Mouse (Mus musculus) inflammation-experienced regulatory T-cells, adult 6 months (primary cell): ENCODE results near the gene Mat2b. TPM values are rescaled to one million over a fixed set of nuclear protein-coding genes. Genes with fewer than 3 reads are reported as not detected.
"Not testable (repeated sequence)": the region's sequence is repeated elsewhere in the genome, so short reads cannot be mapped to it uniquely, and the experiment has no call there.

ENCODE experiments used
- ATAC-seq: one replicate; pipeline ENCODE4 v1.8.0; 2017
- polyA plus RNA-seq, 3 experiments: library from polyadenylated mRNA; unstranded; fragments of 100-300 nt; shearing (Covaris generic); gene quantifications; one replicate each; pipeline ENCODE4 v1.2.1; 2017

Gene Mat2b
- polyA plus RNA-seq, result 100 to 1,000 TPM; 222 to 245 (median 230) TPM

GRCm38 (mm10) chr11:40695103-40695502, at the start of gene Mat2b:
Mat2b (minus strand) TSS chr11:40695203.
- no peak for ATAC-seq

GRCm38 (mm10) chr11:40744348-40744747, 49.3 kb upstream of the Mat2b start:
- ATAC-seq, result peak; percentile 32

GRCm38 (mm10) chr11:40741605-40742262, 46.7 kb upstream of the Mat2b start:
- no peak for ATAC-seq

GRCm38 (mm10) chr11:40737369-40737768, 42.4 kb upstream of the Mat2b start:
- no peak for ATAC-seq

GRCm38 (mm10) chr11:40734251-40734752, 39.3 kb upstream of the Mat2b start:
- no peak for ATAC-seq

- ATAC-seq, result peak; percentile 98
Measured at GRCm38 (mm10) chr11:40733339-40734174, 38.6 kb upstream of the Mat2b start, which contains the start of the genes Hmmr and Nudcd2. Hmmr (minus strand) TSS chr11:40733422. Nudcd2 (plus strand) TSS chr11:40733667.

GRCm38 (mm10) chr11:40732997-40733338, 38.0 kb upstream of the Mat2b start:
- no peak for ATAC-seq

GRCm38 (mm10) chr11:40718324-40718723, 23.3 kb upstream of the Mat2b start:
- ATAC-seq, result peak; percentile 88

GRCm38 (mm10) chr11:40715524-40715923, 20.5 kb upstream of the Mat2b start:
- no peak for ATAC-seq

- no peak for ATAC-seq
Measured at GRCm38 (mm10) chr11:40713858-40714257, 18.9 kb upstream of the Mat2b start.

GRCm38 (mm10) chr11:40709899-40710298, 14.9 kb upstream of the Mat2b start:
- ATAC-seq, result not testable (repeated sequence)

- peak; percentile 39 for ATAC-seq
Measured at GRCm38 (mm10) chr11:40694311-40695087, 504 bp downstream of the Mat2b start.

GRCm38 (mm10) chr11:40693366-40693951, 1.5 kb downstream of the Mat2b start:
- ATAC-seq, result no peak

GRCm38 (mm10) chr11:40692511-40693365, 2.3 kb downstream of the Mat2b start:
- ATAC-seq, result peak; percentile 92

- peak; percentile 28 for ATAC-seq
Measured at GRCm38 (mm10) chr11:40692101-40692509, 2.9 kb downstream of the Mat2b start.

GRCm38 (mm10) chr11:40690444-40691127, 4.4 kb downstream of the Mat2b start:
- no peak for ATAC-seq

GRCm38 (mm10) chr11:40683295-40683694, 11.7 kb downstream of the Mat2b start:
- ATAC-seq, result no peak

GRCm38 (mm10) chr11:40682456-40682855, 12.5 kb downstream of the Mat2b start:
- ATAC-seq, result no peak

GRCm38 (mm10) chr11:40677169-40677568, 17.8 kb downstream of the Mat2b start:
- ATAC-seq, result no peak

GRCm38 (mm10) chr11:40675014-40675730, 19.8 kb downstream of the Mat2b start:
- ATAC-seq, result no peak
